In the genomic region with DNA sequence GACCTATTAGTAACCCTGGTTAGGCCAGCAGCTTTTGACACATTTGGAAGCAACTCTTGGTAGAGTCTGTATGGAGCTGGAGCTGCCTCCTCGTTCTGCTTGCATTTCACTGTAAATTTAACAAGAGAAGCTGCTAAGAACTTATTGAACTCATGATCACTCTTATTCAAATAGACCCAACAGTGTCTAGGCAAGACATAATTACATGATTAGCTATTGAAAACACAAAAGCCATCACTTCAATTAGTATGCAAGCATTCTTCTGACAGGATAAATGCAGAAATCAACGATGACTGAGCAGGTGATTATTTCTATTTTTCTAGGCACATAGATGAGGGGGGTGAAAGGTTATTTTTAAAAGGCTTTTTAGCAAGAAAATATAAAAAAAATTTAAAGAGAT, we compare ENCODE assay signal across 26 mouse cellular contexts.
DNase-seq lines count a peak whose midpoint lies in the region; ATAC-seq and TF ChIP-seq lines count a peak whose summit lies in the region.
"Had no signal": no experiment of that assay in that cellular context is flagged by ENCODE, and none has a peak within 500 bp of the region (broad histone marks: within the 10 kb centered on the region; RNA-seq: fewer than 3 reads in every experiment).

No protein-coding gene starts in this region.

- H3K4me1 ChIP-seq in forebrain, embryonic 12.5 days, result no peaks in the 10 kb centered on the region
- H3K4me1 ChIP-seq in forebrain, embryonic 11.5 days (replicated peaks; ENCODE audit: control insufficient read depth, insufficient read depth, low read length), result no peaks in the 10 kb centered on the region
- no peaks in the 10 kb centered on the region for H3K4me1 ChIP-seq in forebrain, embryonic 15.5 days
- no peaks in the 10 kb centered on the region for H3K4me1 ChIP-seq in forebrain, postnatal 0 days (ENCODE audit: insufficient read depth)
- no peaks in the 10 kb centered on the region for H3K4me1 ChIP-seq in kidney, embryonic 16.5 days (ENCODE audit: insufficient read depth, low read length)
- H3K4me1 ChIP-seq: embryonic facial prominence, embryonic 13.5 days; embryonic facial prominence, embryonic 15.5 days had no signal

- TF ChIP-seq POLR2A in brain, embryonic 14.5 days (IDR thresholded peaks at IDR 0.05; ENCODE audit: borderline replicate concordance, extremely low read depth, insufficient read depth, insufficient read length, poor library complexity, severe bottlenecking), result no peak

- DNase-seq in forebrain, embryonic 11.5 days (ENCODE audit: low spot score), result no peak
- peak; percentile 58 for DNase-seq in brain, embryonic 14.5 days (ENCODE audit: low read depth)
- no peak for DNase-seq in forebrain, postnatal 0 days
- no peak for DNase-seq in gastrocnemius, adult 2 months
- DNase-seq: adrenal gland, adult 8-10 months; adrenal gland, postnatal 14 days; adrenal gland, postnatal 36 days; B cell, adult 2 months; cerebellum, adult 11 months; cerebellum, adult 18-20 months; cerebellum, adult 8-10 months; cerebellum, adult 9-11 months; cerebellum, postnatal 14 days; cerebellum, postnatal 36 days; embryo, embryonic 11 days had no signal

- H3K4me3 ChIP-seq in forebrain, embryonic 12.5 days (replicated peaks), result no peak overlapping the region
- H3K4me3 ChIP-seq in forebrain, embryonic 11.5 days (ENCODE audit: low read depth, low read length), result no peak overlapping the region
- H3K4me3 ChIP-seq in forebrain, embryonic 15.5 days, result no peak overlapping the region
- no peak overlapping the region for H3K4me3 ChIP-seq in forebrain, postnatal 0 days (ENCODE audit: low read depth, low read length)
- H3K4me3 ChIP-seq in gastrocnemius, adult 2 months, result no peak overlapping the region
- H3K4me3 ChIP-seq in kidney, embryonic 16.5 days (ENCODE audit: low read length), result no peak overlapping the region
- H3K4me3 ChIP-seq: embryonic facial prominence, embryonic 13.5 days; embryonic facial prominence, embryonic 15.5 days; erythroblast, embryonic 14.5 days had no signal

- 40% methylated on average over 2 of the region's 2 CpGs for WGBS in forebrain, embryonic 12.5 days
- WGBS in forebrain, embryonic 11.5 days, result 56% methylated on average over 2 of the region's 2 CpGs
- 28% methylated on average over 2 of the region's 2 CpGs for WGBS in forebrain, embryonic 15.5 days
- WGBS in forebrain, postnatal 0 days, result 28% methylated on average over 2 of the region's 2 CpGs
- WGBS in kidney, embryonic 16.5 days, result 90% methylated on average over 2 of the region's 2 CpGs

- H3K36me3 ChIP-seq in forebrain, embryonic 12.5 days (replicated peaks), result no peaks in the 10 kb centered on the region
- no peaks in the 10 kb centered on the region for H3K36me3 ChIP-seq in forebrain, embryonic 11.5 days (ENCODE audit: control insufficient read depth, insufficient read depth, low read length)
- H3K36me3 ChIP-seq in forebrain, embryonic 15.5 days, result no peaks in the 10 kb centered on the region
- no peaks in the 10 kb centered on the region for H3K36me3 ChIP-seq in forebrain, postnatal 0 days (ENCODE audit: insufficient read depth)
- H3K36me3 ChIP-seq in kidney, embryonic 16.5 days (ENCODE audit: insufficient read depth, low read length), result no peaks in the 10 kb centered on the region
- H3K36me3 ChIP-seq: embryonic facial prominence, embryonic 13.5 days; embryonic facial prominence, embryonic 15.5 days; G1E had no signal

- intact Hi-C loops in gastrocnemius, adult 2 months (cut with DNase I), result no loop called here

- no peak overlapping the region for H3K4me2 ChIP-seq in forebrain, embryonic 12.5 days
- no peak overlapping the region for H3K4me2 ChIP-seq in forebrain, embryonic 11.5 days (ENCODE audit: low read depth, low read length, severe bottlenecking)
- H3K4me2 ChIP-seq in forebrain, embryonic 15.5 days (replicated peaks), result no peak overlapping the region
- H3K4me2 ChIP-seq in forebrain, postnatal 0 days (ENCODE audit: low read depth), result no peak overlapping the region
- H3K4me2 ChIP-seq in kidney, embryonic 16.5 days (replicated peaks; ENCODE audit: low read depth, low read length), result no peak overlapping the region
- H3K4me2 ChIP-seq: embryonic facial prominence, embryonic 13.5 days; embryonic facial prominence, embryonic 15.5 days had no signal

- no peaks in the 10 kb centered on the region for H3K9me3 ChIP-seq in forebrain, embryonic 12.5 days
- H3K9me3 ChIP-seq in forebrain, embryonic 11.5 days (ENCODE audit: control insufficient read depth, low read length), result no peaks in the 10 kb centered on the region
- H3K9me3 ChIP-seq in forebrain, embryonic 15.5 days, result no peaks in the 10 kb centered on the region
- H3K9me3 ChIP-seq in forebrain, postnatal 0 days (ENCODE audit: low read length), result no peaks in the 10 kb centered on the region
- H3K9me3 ChIP-seq in kidney, embryonic 16.5 days (ENCODE audit: low read length), result no peaks in the 10 kb centered on the region
- H3K9me3 ChIP-seq: embryonic facial prominence, embryonic 13.5 days; embryonic facial prominence, embryonic 15.5 days; G1E had no signal

- no peak overlapping the region for H3K9ac ChIP-seq in forebrain, embryonic 12.5 days
- H3K9ac ChIP-seq in forebrain, embryonic 11.5 days (ENCODE audit: low read length), result no peak overlapping the region
- H3K9ac ChIP-seq in forebrain, embryonic 15.5 days (replicated peaks), result no peak overlapping the region
- no peak overlapping the region for H3K9ac ChIP-seq in forebrain, postnatal 0 days
- no peak overlapping the region for H3K9ac ChIP-seq in kidney, embryonic 16.5 days (replicated peaks; ENCODE audit: low read length)
- H3K9ac ChIP-seq: embryonic facial prominence, embryonic 13.5 days; embryonic facial prominence, embryonic 15.5 days had no signal

- peak; percentile 33; the same call in 1 of the 2 replicates for ATAC-seq in forebrain, embryonic 12.5 days (ENCODE audit: low FRiP score)
- ATAC-seq in forebrain, embryonic 11.5 days (replicated peaks; ENCODE audit: low FRiP score), result no peak
- ATAC-seq in forebrain, embryonic 15.5 days (replicated peaks), result peak; percentile 61; the same call in 1 of the 2 replicates
- ATAC-seq in forebrain, postnatal 0 days, result peak; percentile 51; the same call in 1 of the 2 replicates
- no peak for ATAC-seq in kidney, embryonic 16.5 days (ENCODE audit: low FRiP score, low TSS enrichment)
- ATAC-seq: activated CD4-positive, CD25-positive, alpha-beta regulatory T cell, adult 4 months; CD4-positive, CD25-positive, alpha-beta regulatory T cell, adult 4 months; Patski had no signal

- H3K27me3 ChIP-seq in forebrain, embryonic 12.5 days, result no peaks in the 10 kb centered on the region
- H3K27me3 ChIP-seq in forebrain, embryonic 11.5 days (ENCODE audit: control insufficient read depth, insufficient read depth, low read length), result no peaks in the 10 kb centered on the region
- H3K27me3 ChIP-seq in forebrain, embryonic 15.5 days, result no peaks in the 10 kb centered on the region
- H3K27me3 ChIP-seq in forebrain, postnatal 0 days (ENCODE audit: insufficient read depth, low read length), result no peaks in the 10 kb centered on the region
- H3K27me3 ChIP-seq in kidney, embryonic 16.5 days (ENCODE audit: insufficient read depth, low read length), result no peaks in the 10 kb centered on the region
- H3K27me3 ChIP-seq: CH12.LX; embryonic facial prominence, embryonic 13.5 days; embryonic facial prominence, embryonic 15.5 days; Patski had no signal

- no peak for TF ChIP-seq CTCF in brain, embryonic 14.5 days (IDR thresholded peaks at IDR 0.05; ENCODE audit: borderline replicate concordance, extremely low read depth, insufficient read depth, insufficient read length)
- TF ChIP-seq CTCF in forebrain, postnatal 0 days (IDR thresholded peaks at IDR 0.05; ENCODE audit: low read depth), result no peak
- TF ChIP-seq CTCF in gastrocnemius, adult 2 months (IDR thresholded peaks at IDR 0.05), result no peak

- H3K27ac ChIP-seq in forebrain, embryonic 12.5 days, result no peak overlapping the region
- no peak overlapping the region for H3K27ac ChIP-seq in forebrain, embryonic 11.5 days (ENCODE audit: low read depth, low read length)
- no peak overlapping the region for H3K27ac ChIP-seq in forebrain, embryonic 15.5 days (replicated peaks)
- H3K27ac ChIP-seq in forebrain, postnatal 0 days (ENCODE audit: low read depth, low read length), result no peak overlapping the region
- H3K27ac ChIP-seq in gastrocnemius, adult 2 months, result no peak overlapping the region
- H3K27ac ChIP-seq in kidney, embryonic 16.5 days (ENCODE audit: low read length), result no peak overlapping the region
- H3K27ac ChIP-seq: embryonic facial prominence, embryonic 13.5 days; embryonic facial prominence, embryonic 15.5 days had no signal

Comparison
In these comparisons a context has a peak if more than half of its experiments do, and no peak if none do; other contexts are left out.
1. ATAC-seq: peak in forebrain, embryonic 12.5 days (single experiment), forebrain, embryonic 15.5 days (single experiment) and forebrain, postnatal 0 days (single experiment); none in forebrain, embryonic 11.5 days (single experiment) and kidney, embryonic 16.5 days (single experiment).